Mouse (Mus musculus): ENCODE measurements around the gene Cnnm2.

DNA sequence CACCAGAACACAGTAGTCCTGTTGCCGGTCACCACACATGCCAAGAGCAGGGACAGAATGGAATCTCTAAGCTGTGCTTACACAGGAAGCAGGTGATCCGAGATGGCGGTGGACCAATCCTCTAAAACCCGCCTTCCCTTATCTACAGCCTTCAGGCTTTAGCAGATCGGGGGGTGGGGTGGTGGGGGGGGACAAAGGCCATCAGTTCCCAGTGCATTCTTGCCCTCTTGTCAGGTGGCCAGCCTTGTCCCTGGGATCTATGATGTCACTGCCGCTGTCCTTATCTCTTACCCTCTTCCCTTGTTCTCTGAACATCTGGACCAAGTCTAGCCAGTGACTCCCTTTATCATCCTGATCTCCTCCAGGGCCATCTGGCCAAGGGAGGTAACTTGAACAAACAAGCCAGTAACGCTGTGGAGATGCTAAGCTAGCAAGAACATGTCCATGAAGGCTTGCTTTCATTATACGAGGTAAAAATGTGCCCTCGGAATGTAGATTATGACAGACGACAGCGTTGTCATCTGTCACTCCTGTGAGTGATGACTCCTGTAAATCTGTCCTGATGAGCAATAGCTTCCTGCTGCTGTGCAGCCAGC is 33.4 kb upstream of the Cnnm2 start:
- TF ChIP-seq POLR2A (IDR thresholded peaks at IDR 0.05; ENCODE audit: borderline replicate concordance, extremely low read depth, insufficient read depth, insufficient read length, poor library complexity, severe bottlenecking) = no peak
- no peak for TF ChIP-seq CTCF (IDR thresholded peaks at IDR 0.05; ENCODE audit: borderline replicate concordance, extremely low read depth, insufficient read depth, insufficient read length)
